Mouse (Mus musculus): Measurements from ENCODE around the gene Ap3s2.

GRCm38 (mm10) chr7:79858956-79859630 lies 61.4 kb downstream of the Ap3s2 start:
- TF ChIP-seq POLR2A (IDR thresholded peaks at IDR 0.05; ENCODE audit: borderline replicate concordance, control insufficient read depth, low read depth, low read length) = no peak
- no peak for TF ChIP-seq CTCF (IDR thresholded peaks at IDR 0.05; ENCODE audit: control insufficient read depth, insufficient read depth, low read length)

Data from bone marrow, adult 2 months (tissue).